Mouse (Mus musculus) liver, embryonic 14.5 days (tissue): ENCODE measurements at regions not wholly inside any gene's neighbourhood (a gene's known extent, or its start where the extent isn't known, plus 50 kb on each side); places are given as distances from the start of the nearest gene placed in this dataset.

ENCODE experiments used
- ATAC-seq: fragments of 200-750 bp; cut with Nextera tagmentation; 2 replicates; pipeline ENCODE4 v1.8.0; 2017; ENCODE audit warnings: moderate number of reproducible peaks, mild to moderate bottlenecking, moderate library complexity; ENCODE audit not compliant: insufficient read depth
- DNase-seq, 3 experiments: peaks; one replicate each; pipeline ENCODE4 v3.0.0-alpha.2; 2012 to 2013; ENCODE audit warnings: low read depth in 3 of 3, low spot score in 3 of 3
- H3K27ac ChIP-seq: fragments of 300-500 bp; sonication (generic); 2 replicates; pipeline ENCODE4 v1.5.1; 2014; ENCODE audit warnings: moderate library complexity, mild to moderate bottlenecking, control low read depth, inconsistent platforms
- H3K27me3 ChIP-seq: fragments of 300-500 bp; sonication (generic); 2 replicates; pipeline ENCODE4 v1.6.1; 2014; ENCODE audit warnings: mild to moderate bottlenecking, low read length, moderate library complexity; ENCODE audit not compliant: control insufficient read depth, insufficient read depth
- H3K36me3 ChIP-seq: fragments of 300-500 bp; sonication (generic); replicated peaks from 2 replicates; pipeline ENCODE4 v1.6.1; 2014; ENCODE audit warnings: low read depth; ENCODE audit not compliant: control insufficient read depth, insufficient read depth
- H3K4me1 ChIP-seq, 2 experiments: fragments of 200-500 bp in 1 of 2; fragments of 300-500 bp in 1 of 2; sonication (generic) in 1 of 2; replicated peaks; 2 replicates each; pipeline ENCODE4 v1.6.1; 2012 to 2014; ENCODE audit warnings: antibody characterized with exemption in 1 of 2, inconsistent platforms in 1 of 2, low read length in 1 of 2; ENCODE audit not compliant: control insufficient read depth in 2 of 2, insufficient read depth in 2 of 2
- H3K4me2 ChIP-seq: fragments of 300-500 bp; sonication (generic); 2 replicates; pipeline ENCODE4 v1.6.1; 2014; ENCODE audit warnings: low read depth, mild to moderate bottlenecking, control low read depth, moderate library complexity
- H3K4me3 ChIP-seq, 2 experiments: fragments of 200-500 bp in 1 of 2; fragments of 300-500 bp in 1 of 2; sonication (generic) in 1 of 2; 2 replicates each; pipeline ENCODE4 v1.5.1; 2012 to 2014; ENCODE audit warnings: low read depth in 2 of 2, low read length in 2 of 2, mild to moderate bottlenecking in 2 of 2, control low read depth in 1 of 2, inconsistent platforms in 1 of 2, moderate library complexity in 1 of 2; ENCODE audit not compliant: insufficient read depth in 1 of 2
- H3K9ac ChIP-seq: fragments of 300-500 bp; sonication (generic); replicated peaks from 2 replicates; pipeline ENCODE4 v1.6.1; 2014; ENCODE audit warnings: mild to moderate bottlenecking, control low read depth, moderate library complexity
- H3K9me3 ChIP-seq: fragments of 300-500 bp; sonication (generic); 2 replicates; pipeline ENCODE4 v1.6.1; 2016; ENCODE audit warnings: low read length, mixed read lengths; ENCODE audit not compliant: control insufficient read depth
- CTCF ChIP-seq: IDR thresholded peaks from 2 replicates; pipeline ENCODE4 v1.5.1; 2016; ENCODE audit warnings: antibody characterized with exemption, low read depth, control low read depth
- EP300 ChIP-seq: IDR thresholded peaks from 2 replicates; pipeline ENCODE4 v1.6.1; 2016; ENCODE audit warnings: antibody characterized with exemption, low read depth
- WGBS: fragments of 180-500 bp; shearing (Covaris S2); extraction: QIAGEN DNeasy Blood & Tissue Kit; methylation state at CpG from one replicate; pipeline ENCODE4 v1.1.7; 2014; ENCODE audit not compliant: insufficient replicate concordance; 5-methylcytosine and 5-hydroxymethylcytosine counted together

GRCm38 (mm10) chr10:9092237-9092885 is 206.5 kb upstream of the Sash1 start:
- Histone ChIP-seq H3K9me3 (no peaks in the 10 kb centered on the region), H3K4me2 (no peak overlapping the region), H3K4me1 (no peaks in the 10 kb centered on the region), H3K27me3 (no peaks in the 10 kb centered on the region), H3K36me3 (no peaks in the 10 kb centered on the region), H3K9ac (no peak overlapping the region), H3K4me3 (no peak overlapping the region), H3K27ac (no peak overlapping the region)
- ATAC-seq (no peak), DNase-seq (no peak)
- TF ChIP-seq EP300: no peak
- no peak for TF ChIP-seq CTCF
- WGBS: 68% methylated on average over 10 of the region's 10 CpGs

GRCm38 (mm10) chr10:9090961-9091360 is 205.1 kb upstream of the Sash1 start:
- no peak for DNase-seq
- no peaks in the 10 kb centered on the region for H3K9me3 ChIP-seq
- H3K9ac ChIP-seq: no peak overlapping the region
- H3K36me3 ChIP-seq: no peaks in the 10 kb centered on the region
- ATAC-seq: no peak
- no peak overlapping the region for H3K4me3 ChIP-seq
- H3K27ac ChIP-seq: no peak overlapping the region
- 63% methylated on average over 6 of the region's 6 CpGs for WGBS
- TF ChIP-seq EP300 (no peak), CTCF (no peak)
- H3K27me3 ChIP-seq: no peaks in the 10 kb centered on the region
- no peak overlapping the region for H3K4me2 ChIP-seq
- no peaks in the 10 kb centered on the region for H3K4me1 ChIP-seq

GRCm38 (mm10) chr10:9087871-9088270 is 202.0 kb upstream of the Sash1 start:
- ATAC-seq (no peak), DNase-seq (no peak)
- H3K4me3 ChIP-seq: no peak overlapping the region
- no peak overlapping the region for H3K9ac ChIP-seq
- H3K27ac ChIP-seq: no peak overlapping the region
- H3K4me2 ChIP-seq: no peak overlapping the region
- H3K36me3 ChIP-seq: no peaks in the 10 kb centered on the region
- no peaks in the 10 kb centered on the region for H3K4me1 ChIP-seq
- no peaks in the 10 kb centered on the region for H3K27me3 ChIP-seq
- 52% methylated on average over 3 of the region's 3 CpGs for WGBS
- TF ChIP-seq EP300: no peak
- H3K9me3 ChIP-seq: no peaks in the 10 kb centered on the region

GRCm38 (mm10) chr10:9087171-9087570 is 201.3 kb upstream of the Sash1 start:
- Histone ChIP-seq H3K27ac (no peak overlapping the region), H3K36me3 (no peaks in the 10 kb centered on the region), H3K4me3 (no peak overlapping the region), H3K4me2 (no peak overlapping the region), H3K9ac (no peak overlapping the region), H3K27me3 (no peaks in the 10 kb centered on the region), H3K9me3 (no peaks in the 10 kb centered on the region), H3K4me1 (no peaks in the 10 kb centered on the region)
- TF ChIP-seq EP300: no peak
- TF ChIP-seq CTCF: no peak
- WGBS: 54% methylated on average over 3 of the region's 3 CpGs
- DNase-seq (no peak), ATAC-seq (no peak)

- 45% methylated on average over 2 of the region's 2 CpGs for WGBS
- DNase-seq: no peak
Measured at GRCm38 (mm10) chr10:9086666-9087065, 200.8 kb upstream of the Sash1 start.

More at GRCm38 (mm10) chr10:9086666-9087065, 200.8 kb upstream of the Sash1 start:
- Histone ChIP-seq H3K9me3 (no peaks in the 10 kb centered on the region), H3K4me1 (no peaks in the 10 kb centered on the region), H3K4me3 (no peak overlapping the region), H3K4me2 (no peak overlapping the region), H3K27me3 (no peaks in the 10 kb centered on the region), H3K27ac (no peak overlapping the region), H3K36me3 (no peaks in the 10 kb centered on the region), H3K9ac (no peak overlapping the region)
- no peak for ATAC-seq
- TF ChIP-seq CTCF (no peak), EP300 (no peak)
